Mouse (Mus musculus) adrenal gland, adult 18-20 months (tissue): ENCODE data around the gene Cdk4. TPM values are rescaled to one million over a fixed set of nuclear protein-coding genes. Genes with fewer than 3 reads are reported as not detected.

Source experiments
- DNase-seq, 2 experiments: peaks; one replicate each; pipeline ENCODE4 v3.0.0; 2021 to 2022; ENCODE audit warnings: low spot score in 2 of 2
- total RNA-seq, 2 experiments: library from RNA; stranded (reverse); gene quantifications; 1 replicate in 1 of 2; 2 replicates in 1 of 2; pipeline ENCODE4 v1.2.3; 2021

The Cdk4 gene
- total RNA-seq, 2 experiments from 2014 or later = 138 to 172 TPM

GRCm38 (mm10) chr10:127094382-127094802 lies 31.1 kb downstream of the Cdk4 start:
- DNase-seq = no peak

GRCm38 (mm10) chr10:127098514-127098913 lies 35.2 kb downstream of the Cdk4 start:
- DNase-seq = no peak

- no peak for DNase-seq
Observed at GRCm38 (mm10) chr10:127099191-127099590, 35.9 kb downstream of the Cdk4 start.

- DNase-seq = no peak
Observed at GRCm38 (mm10) chr10:127099868-127100267, 36.5 kb downstream of the Cdk4 start.

GRCm38 (mm10) chr10:127100414-127100813 lies 37.1 kb downstream of the Cdk4 start:
- no peak for DNase-seq

- no peak for DNase-seq
Observed at GRCm38 (mm10) chr10:127101151-127101550, 37.8 kb downstream of the Cdk4 start.

GRCm38 (mm10) chr10:127103631-127104030 lies 40.3 kb downstream of the Cdk4 start:
- no peak for DNase-seq

- DNase-seq = no peak
Observed at GRCm38 (mm10) chr10:127107563-127108261, 44.4 kb downstream of the Cdk4 start.

- no peak for DNase-seq
Observed at GRCm38 (mm10) chr10:127108262-127108583, 44.9 kb downstream of the Cdk4 start.

GRCm38 (mm10) chr10:127111001-127111887 lies 47.9 kb downstream of the Cdk4 start:
- no peak for DNase-seq

GRCm38 (mm10) chr10:127114408-127114807 lies 51.1 kb downstream of the Cdk4 start:
- DNase-seq = no peak

- no peak for DNase-seq
Observed at GRCm38 (mm10) chr10:127115068-127115467, 51.7 kb downstream of the Cdk4 start.

Other genes starting within 250 kb of the Cdk4 start
- 1 to 10 TPM; 4.6 to 5.5 TPM for gene Atp23, start 162.2 kb upstream of the Cdk4 start, total RNA-seq
- gene Ctdsp2, start 84.8 kb upstream of the Cdk4 start, total RNA-seq = 10 to 100 TPM; 73.0 to 98.7 TPM
- gene Avil, start 62.8 kb upstream of the Cdk4 start, total RNA-seq = 1 to 10 TPM in 1 of 2 experiments, under 1 TPM in 1; 0.67 to 5.5 TPM
- gene Tsfm, start 32.7 kb upstream of the Cdk4 start, total RNA-seq = 10 to 100 TPM; 55.1 to 61.3 TPM
- 10 to 100 TPM; 16.0 to 18.2 TPM for gene Mettl1, start 22.1 kb upstream of the Cdk4 start, total RNA-seq
- under 1 TPM; 0.26 to 0.27 TPM for gene Eef1akmt3, start 22.0 kb upstream of the Cdk4 start, total RNA-seq
- under 1 TPM; 0.42 to 0.56 TPM for gene Cyp27b1, start 15.3 kb upstream of the Cdk4 start, total RNA-seq
- 1 to 10 TPM; 6.3 to 6.8 TPM for gene March9, start 3.4 kb upstream of the Cdk4 start, total RNA-seq
- 100 to 1,000 TPM; 106 to 107 TPM for gene Tspan31, start 6.7 kb downstream of the Cdk4 start, total RNA-seq
- gene Agap2, start 11.8 kb downstream of the Cdk4 start, total RNA-seq = 1 to 10 TPM; 3.1 to 3.2 TPM
- gene Os9, start 57.6 kb downstream of the Cdk4 start, total RNA-seq = 100 to 1,000 TPM; 114 to 147 TPM
- gene B4galnt1, start 101.7 kb downstream of the Cdk4 start, total RNA-seq = 1 to 10 TPM; 7.8 to 8.6 TPM
- 1 to 10 TPM; 1.1 to 1.8 TPM for gene Slc26a10, start 117.1 kb downstream of the Cdk4 start, total RNA-seq
- gene Arhgef25, start 126.5 kb downstream of the Cdk4 start, total RNA-seq = 10 to 100 TPM; 18.8 to 20.3 TPM
- 10 to 100 TPM; 63.0 to 67.6 TPM for gene Dtx3, start 132.2 kb downstream of the Cdk4 start, total RNA-seq
- gene Pip4k2c, start 148.1 kb downstream of the Cdk4 start, total RNA-seq = 10 to 100 TPM; 41.5 to 44.7 TPM
- 1 to 10 TPM; 5.4 to 8.0 TPM for gene Kif5a, start 199.8 kb downstream of the Cdk4 start, total RNA-seq
- 100 to 1,000 TPM; 143 to 159 TPM for gene Dctn2, start 202.8 kb downstream of the Cdk4 start, total RNA-seq
- 10 to 100 TPM; 38.9 to 45.4 TPM for gene Mbd6, start 225.5 kb downstream of the Cdk4 start, total RNA-seq
- gene Mars, start 248.3 kb downstream of the Cdk4 start, total RNA-seq = 10 to 100 TPM; 80.9 to 98.6 TPM